Mouse (Mus musculus) embryonic facial prominence, embryonic 15.5 days (tissue): ENCODE results near the gene Stx3. TPM values are rescaled to one million over a fixed set of nuclear protein-coding genes. Genes with fewer than 3 reads are reported as not detected.

Experiments used
- ATAC-seq: fragments of 200-750 bp; cut with Nextera tagmentation; 2 replicates; pipeline ENCODE4 v1.8.0; 2017; ENCODE audit warnings: low read depth, moderate TSS enrichment; ENCODE audit not compliant: insufficient number of reproducible peaks, low FRiP score, low TSS enrichment
- H3K27ac ChIP-seq: fragments of 300-500 bp; sonication (generic); replicated peaks from 2 replicates; pipeline ENCODE4 v1.5.1; 2015; ENCODE audit warnings: mild to moderate bottlenecking, inconsistent platforms
- H3K27me3 ChIP-seq: fragments of 300-500 bp; sonication (generic); 2 replicates; pipeline ENCODE4 v1.6.1; 2015; ENCODE audit warnings: inconsistent platforms
- H3K36me3 ChIP-seq: fragments of 300-500 bp; sonication (generic); 2 replicates; pipeline ENCODE4 v1.6.1; 2015; ENCODE audit warnings: mild to moderate bottlenecking, inconsistent platforms
- H3K4me1 ChIP-seq: fragments of 300-500 bp; sonication (generic); 2 replicates; pipeline ENCODE4 v1.6.1; 2015; ENCODE audit warnings: inconsistent platforms
- H3K4me2 ChIP-seq: fragments of 300-500 bp; sonication (generic); replicated peaks from 2 replicates; pipeline ENCODE4 v1.6.1; 2015; ENCODE audit warnings: mild to moderate bottlenecking, inconsistent platforms
- H3K4me3 ChIP-seq: fragments of 300-500 bp; sonication (generic); replicated peaks from 2 replicates; pipeline ENCODE4 v1.5.1; 2015; ENCODE audit warnings: mild to moderate bottlenecking, inconsistent platforms
- H3K9ac ChIP-seq: fragments of 300-500 bp; sonication (generic); 2 replicates; pipeline ENCODE4 v1.6.1; 2015; ENCODE audit warnings: inconsistent platforms
- H3K9me3 ChIP-seq: fragments of 300-500 bp; sonication (generic); replicated peaks from 2 replicates; pipeline ENCODE4 v1.6.1; 2016; ENCODE audit warnings: inconsistent platforms
- WGBS: fragments of 180-500 bp; shearing (Covaris S2); methylation state at CpG from one replicate; pipeline ENCODE4 v1.1.7; 2015; 5-methylcytosine and 5-hydroxymethylcytosine counted together
- polyA plus RNA-seq: library from polyadenylated mRNA; unstranded; fragments of >200 nt; fragmentation: Nextera tagmentation; extraction: Ambion mirVana; gene quantifications from 2 replicates; pipeline ENCODE4 v1.2.1, GENCODE M21; 2015

The Stx3 gene
- polyA plus RNA-seq, 1 experiment from 2014 or later = 10.7 TPM

- ATAC-seq = no peak
- H3K36me3 ChIP-seq = no peaks in the 10 kb centered on the region
- no peak overlapping the region for H3K27ac ChIP-seq
- no peak overlapping the region for H3K9ac ChIP-seq
- H3K9me3 ChIP-seq = no peaks in the 10 kb centered on the region
- no peaks in the 10 kb centered on the region for H3K27me3 ChIP-seq
- no peak overlapping the region for H3K4me3 ChIP-seq
- H3K4me2 ChIP-seq = no peak overlapping the region
- 59% methylated on average over 2 of the region's 2 CpGs for WGBS
- no peaks in the 10 kb centered on the region for H3K4me1 ChIP-seq
Measured at GRCm38 (mm10) chr19:11807251-11807650, 12.0 kb downstream of the Stx3 start.

GRCm38 (mm10) chr19:11804423-11804822 lies 14.8 kb downstream of the Stx3 start:
- ATAC-seq = no peak
- Histone ChIP-seq H3K9ac (no peak overlapping the region), H3K27me3 (no peaks in the 10 kb centered on the region), H3K36me3 (no peaks in the 10 kb centered on the region), H3K4me1 (no peaks in the 10 kb centered on the region), H3K9me3 (no peaks in the 10 kb centered on the region), H3K4me2 (no peak overlapping the region), H3K27ac (no peak overlapping the region), H3K4me3 (no peak overlapping the region)
- 59% methylated on average over 1 of the region's 1 CpGs for WGBS

GRCm38 (mm10) chr19:11800531-11801315 lies 18.5 kb downstream of the Stx3 start:
- Histone ChIP-seq H3K4me1 (no peaks in the 10 kb centered on the region), H3K27ac (no peak overlapping the region), H3K4me2 (no peak overlapping the region), H3K9ac (no peak overlapping the region), H3K4me3 (no peak overlapping the region), H3K9me3 (no peaks in the 10 kb centered on the region), H3K27me3 (no peaks in the 10 kb centered on the region), H3K36me3 (no peaks in the 10 kb centered on the region)
- WGBS = 72% methylated on average over 8 of the region's 8 CpGs
- ATAC-seq = no peak

GRCm38 (mm10) chr19:11794447-11794846 lies 24.8 kb downstream of the Stx3 start:
- no peak for ATAC-seq
- Histone ChIP-seq H3K27me3 (no peaks in the 10 kb centered on the region), H3K27ac (no peak overlapping the region), H3K4me3 (no peak overlapping the region), H3K9me3 (no peaks in the 10 kb centered on the region), H3K9ac (no peak overlapping the region), H3K4me1 (no peaks in the 10 kb centered on the region), H3K4me2 (no peak overlapping the region), H3K36me3 (no peaks in the 10 kb centered on the region)
- WGBS = 82% methylated on average over 6 of the region's 6 CpGs

GRCm38 (mm10) chr19:11793741-11794359 lies 25.4 kb downstream of the Stx3 start:
- Histone ChIP-seq H3K4me3 (no peak overlapping the region), H3K9me3 (no peaks in the 10 kb centered on the region), H3K36me3 (no peaks in the 10 kb centered on the region), H3K4me1 (no peaks in the 10 kb centered on the region), H3K27ac (no peak overlapping the region), H3K27me3 (no peaks in the 10 kb centered on the region), H3K4me2 (no peak overlapping the region), H3K9ac (no peak overlapping the region)
- ATAC-seq = no peak
- 77% methylated on average over 2 of the region's 2 CpGs for WGBS

- 76% methylated on average over 5 of the region's 5 CpGs for WGBS
- Histone ChIP-seq H3K9me3 (no peaks in the 10 kb centered on the region), H3K36me3 (no peaks in the 10 kb centered on the region), H3K4me3 (no peak overlapping the region), H3K9ac (no peak overlapping the region), H3K4me2 (no peak overlapping the region), H3K27me3 (no peaks in the 10 kb centered on the region), H3K4me1 (no peaks in the 10 kb centered on the region), H3K27ac (no peak overlapping the region)
- ATAC-seq = no peak
Measured at GRCm38 (mm10) chr19:11791825-11792224, 27.4 kb downstream of the Stx3 start.

GRCm38 (mm10) chr19:11788876-11789275 lies 30.3 kb downstream of the Stx3 start:
- Histone ChIP-seq H3K9me3 (no peaks in the 10 kb centered on the region), H3K36me3 (no peaks in the 10 kb centered on the region), H3K9ac (no peak overlapping the region), H3K4me3 (no peak overlapping the region), H3K4me2 (no peak overlapping the region), H3K4me1 (no peaks in the 10 kb centered on the region), H3K27me3 (no peaks in the 10 kb centered on the region), H3K27ac (no peak overlapping the region)
- ATAC-seq = no peak
- WGBS = 71% methylated on average over 6 of the region's 6 CpGs

GRCm38 (mm10) chr19:11787826-11788225 lies 31.4 kb downstream of the Stx3 start:
- no peak overlapping the region for H3K4me3 ChIP-seq
- no peaks in the 10 kb centered on the region for H3K27me3 ChIP-seq
- H3K27ac ChIP-seq = no peak overlapping the region
- no peak for ATAC-seq
- H3K4me1 ChIP-seq = no peaks in the 10 kb centered on the region
- no peak overlapping the region for H3K4me2 ChIP-seq
- H3K9me3 ChIP-seq = no peaks in the 10 kb centered on the region
- no peak overlapping the region for H3K9ac ChIP-seq
- H3K36me3 ChIP-seq = no peaks in the 10 kb centered on the region
- WGBS = 91% methylated on average over 6 of the region's 6 CpGs

GRCm38 (mm10) chr19:11785409-11786154 lies 33.6 kb downstream of the Stx3 start:
- Histone ChIP-seq H3K4me2 (no peak overlapping the region), H3K9me3 (no peaks in the 10 kb centered on the region), H3K9ac (no peak overlapping the region), H3K27ac (no peak overlapping the region), H3K4me3 (no peak overlapping the region), H3K4me1 (no peaks in the 10 kb centered on the region), H3K27me3 (no peaks in the 10 kb centered on the region), H3K36me3 (no peaks in the 10 kb centered on the region)
- no peak for ATAC-seq
- 88% methylated on average over 14 of the region's 14 CpGs for WGBS

- no peak overlapping the region for H3K4me3 ChIP-seq
- H3K4me1 ChIP-seq = no peaks in the 10 kb centered on the region
- no peaks in the 10 kb centered on the region for H3K27me3 ChIP-seq
- WGBS = 56% methylated on average over 7 of the region's 7 CpGs
- peaks cover 33% of the 10 kb centered on the region for H3K36me3 ChIP-seq
- no peaks in the 10 kb centered on the region for H3K9me3 ChIP-seq
- no peak for ATAC-seq
- H3K27ac ChIP-seq = no peak overlapping the region
- no peak overlapping the region for H3K4me2 ChIP-seq
- no peak overlapping the region for H3K9ac ChIP-seq
Measured at GRCm38 (mm10) chr19:11777191-11777865, 41.9 kb downstream of the Stx3 start.
